Comparison of ENCODE assay signal across 8 mouse cellular contexts in genomic region chr8:106718091-106718500, GRCm38 (mm10). TPM values are rescaled to one million over a fixed set of nuclear protein-coding genes. Genes with fewer than 3 reads are reported as not detected.
DNase-seq lines count a peak whose midpoint lies in the region; ATAC-seq and TF ChIP-seq lines count a peak whose summit lies in the region.

No protein-coding gene starts in this region.

- 15% methylated on average over 17 of the region's 17 CpGs for WGBS in forebrain, embryonic 16.5 days
- WGBS in lung, postnatal 0 days, result 16% methylated on average over 17 of the region's 17 CpGs

- H3K27ac ChIP-seq in forebrain, embryonic 16.5 days (ENCODE audit: low read length), result no peak overlapping the region
- H3K27ac ChIP-seq in layer of hippocampus, adult 2 months, result peak overlapping the region; percentile 82; the same call in 1 of the 2 replicates
- H3K27ac ChIP-seq in lung, postnatal 0 days (ENCODE audit: low read length), result no peak overlapping the region

- H3K36me3 ChIP-seq in E14TG2a.4 (ENCODE audit: insufficient read depth, low read length), result peaks cover 85% of the 10 kb centered on the region
- no peaks in the 10 kb centered on the region for H3K36me3 ChIP-seq in forebrain, embryonic 16.5 days (ENCODE audit: control insufficient read depth, insufficient read depth)
- H3K36me3 ChIP-seq in lung, postnatal 0 days (ENCODE audit: insufficient read depth, low read length), result no peaks in the 10 kb centered on the region

- DNase-seq in cerebellum, adult 11 months, result peak; percentile 64
- peak; percentile 48 for DNase-seq in heart, postnatal 25 days (ENCODE audit: low spot score)
- peak; percentile 82 for DNase-seq in layer of hippocampus, adult 2 months (ENCODE audit: low spot score in 2 of 2)
- DNase-seq in lung, postnatal 0 days (ENCODE audit: low spot score), result peak; percentile 90
- DNase-seq in ovary, postnatal 36 days (ENCODE audit: low spot score), result peak; percentile 72
- peak; percentile 71 for DNase-seq in thymus, postnatal 14 days

- TF ChIP-seq EP300 in lung, postnatal 0 days (IDR thresholded peaks at IDR 0.05), result no peak

- peaks cover 27% of the 10 kb centered on the region for H3K4me1 ChIP-seq in E14TG2a.4 (replicated peaks; ENCODE audit: low read depth, low read length)
- H3K4me1 ChIP-seq in forebrain, embryonic 16.5 days (replicated peaks; ENCODE audit: control insufficient read depth, insufficient read depth, low read length), result peaks cover 4% of the 10 kb centered on the region; the same call in 1 of the 2 replicates
- H3K4me1 ChIP-seq in lung, postnatal 0 days (ENCODE audit: insufficient read depth, low read depth, low read length), result no peaks in the 10 kb centered on the region; the same call in 1 of the 2 replicates

- ATAC-seq in forebrain, embryonic 16.5 days, result peak; percentile 66
- peak; percentile 89 for ATAC-seq in lung, postnatal 0 days

- intact Hi-C loops in heart, postnatal 25 days (cut with DNase I), result loop anchor here (1.0 to 5.0 kb wide), 3 partner anchors 13 to 169 kb away; partner anchors contain the start of gene Has3

- TF ChIP-seq CTCF in E14TG2a.4 (conservative IDR thresholded peaks at IDR 0.05; ENCODE audit: low read length), result peak; percentile 31; the same call in 1 of the 2 replicates
- peak; percentile 94 for TF ChIP-seq CTCF in layer of hippocampus, adult 2 months (conservative IDR thresholded peaks at IDR 0.05)
- peak; percentile 84 for TF ChIP-seq CTCF in lung, postnatal 0 days (IDR thresholded peaks at IDR 0.05)

- no peaks in the 10 kb centered on the region for H3K9me3 ChIP-seq in E14TG2a.4 (ENCODE audit: low read length)
- no peaks in the 10 kb centered on the region for H3K9me3 ChIP-seq in forebrain, embryonic 16.5 days (ENCODE audit: control insufficient read depth, low read length)
- no peaks in the 10 kb centered on the region for H3K9me3 ChIP-seq in lung, postnatal 0 days (ENCODE audit: low read length)

- H3K4me3 ChIP-seq in E14TG2a.4 (replicated peaks; ENCODE audit: low read length), result no peak overlapping the region
- H3K4me3 ChIP-seq in forebrain, embryonic 16.5 days (replicated peaks; ENCODE audit: low read length), result peak overlapping the region; percentile 9; the same call in 1 of the 2 replicates
- peak overlapping the region; percentile 51 for H3K4me3 ChIP-seq in layer of hippocampus, adult 2 months
- H3K4me3 ChIP-seq in lung, postnatal 0 days (ENCODE audit: low read depth, low read length), result no peak overlapping the region

- peak overlapping the region; percentile 35 for H3K9ac ChIP-seq in forebrain, embryonic 16.5 days (replicated peaks; ENCODE audit: low read depth, low read length)
- no peak overlapping the region for H3K9ac ChIP-seq in lung, postnatal 0 days (replicated peaks; ENCODE audit: low read depth)

- no peaks in the 10 kb centered on the region for H3K27me3 ChIP-seq in E14TG2a.4 (ENCODE audit: insufficient read depth, low read length)
- H3K27me3 ChIP-seq in forebrain, embryonic 16.5 days (replicated peaks; ENCODE audit: control insufficient read depth, insufficient read depth, low read length), result no peaks in the 10 kb centered on the region
- H3K27me3 ChIP-seq in lung, postnatal 0 days (replicated peaks; ENCODE audit: insufficient read depth, low read length), result no peaks in the 10 kb centered on the region

- H3K4me2 ChIP-seq in forebrain, embryonic 16.5 days (ENCODE audit: low read length), result peak overlapping the region; percentile 43
- H3K4me2 ChIP-seq in lung, postnatal 0 days (replicated peaks; ENCODE audit: low read depth, low read length), result peak overlapping the region; percentile 27; the same call in 1 of the 2 replicates

RNA-seq across cellular contexts. Expression of gene Tango6, which starts 35.2 kb away (rescaled TPM):
- 4.3 and 5.6 TPM in 2 replicates for polyA plus RNA-seq in forebrain, embryonic 16.5 days (2015; fragmentation: Nextera tagmentation; extraction: Ambion mirVana)
- 10 to 100 TPM in 1 of 2 experiments, 1 to 10 TPM in 1; 10.0 TPM for total RNA-seq in heart, postnatal 25 days (2021)
- 1 to 10 TPM; 6.7 to 6.9 TPM for total RNA-seq in layer of hippocampus, adult 2 months (2021)
- polyA plus RNA-seq in lung, postnatal 0 days (2015; fragmentation: Nextera tagmentation; extraction: Ambion mirVana), result 3.5 and 3.7 TPM in 2 replicates

Comparison
In these comparisons a context has a peak if more than half of its experiments do, and no peak if none do; other contexts are left out.
1. H3K4me3 ChIP-seq: peak in forebrain, embryonic 16.5 days (single experiment) and layer of hippocampus, adult 2 months (single experiment); none in E14TG2a.4 (single experiment) and lung, postnatal 0 days (single experiment).
2. CTCF ChIP-seq: peak in every context shown above with its lines; median percentile 94 in layer of hippocampus, adult 2 months; 84 in lung, postnatal 0 days; 31 in E14TG2a.4.
3. Peak in every context shown above with its lines, with median percentiles within 50 percentile points of each other: DNase-seq.